Mouse (Mus musculus) olfactory bulb, adult 2 months (tissue): Measurements from ENCODE around the gene Pacsin3.

Source experiments
- CTCF ChIP-seq: fragments of 200-500 bp; IDR thresholded peaks from 2 replicates; pipeline ENCODE4 v1.5.1; 2012; ENCODE audit warnings: low read depth, mild to moderate bottlenecking, low read length, moderate library complexity; ENCODE audit not compliant: insufficient read depth
- POLR2A ChIP-seq: fragments of 200-500 bp; IDR thresholded peaks from 2 replicates; pipeline ENCODE4 v1.6.1; 2012; ENCODE audit warnings: mild to moderate bottlenecking, low read depth, low read length, moderate library complexity; ENCODE audit not compliant: insufficient read depth

DNA sequence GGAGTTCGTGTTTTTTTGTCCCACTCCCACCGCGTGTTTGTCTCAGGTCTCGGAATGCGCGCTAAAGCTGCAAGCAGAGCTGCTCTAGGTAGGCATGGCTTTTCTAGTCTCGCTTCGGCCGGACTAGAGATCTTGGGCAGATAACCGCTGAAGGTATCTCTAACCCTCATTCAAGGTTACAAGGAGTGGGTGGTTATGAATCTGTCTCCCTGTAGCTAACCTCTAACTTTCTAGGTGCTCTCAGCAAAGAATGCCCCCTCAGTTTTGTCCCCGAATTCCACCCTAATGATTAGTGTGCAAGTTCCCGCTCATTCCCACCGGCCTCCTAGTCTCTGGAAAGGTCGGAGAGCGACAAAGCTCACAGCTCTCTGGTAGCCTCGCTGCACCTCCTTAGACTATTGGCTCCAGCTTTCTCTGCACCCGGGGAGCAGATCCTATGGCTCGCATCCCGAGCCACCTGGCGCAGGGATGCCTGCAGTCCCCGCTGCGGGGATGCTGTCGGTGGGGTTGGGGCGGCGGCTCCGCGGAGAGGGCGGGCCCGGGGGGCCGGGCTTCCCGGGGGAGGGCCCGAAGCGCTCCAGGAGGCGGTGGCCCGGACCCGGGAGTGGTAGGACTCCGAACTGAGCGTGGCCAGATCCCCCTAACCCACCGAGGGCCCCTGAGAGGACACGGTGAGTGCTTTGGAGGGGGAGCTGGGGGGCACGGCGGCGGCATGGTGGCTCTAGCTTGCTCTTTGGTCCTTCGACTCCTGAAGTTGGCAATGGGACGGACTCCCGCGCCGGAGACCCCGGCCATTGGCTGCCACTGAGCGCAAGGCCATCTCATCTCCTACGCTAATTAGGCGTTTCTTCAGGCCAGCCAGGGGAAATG is 737 bp downstream of the Pacsin3 start:
- TF ChIP-seq CTCF (no peak), POLR2A (0 out of 2 replicates have a peak, but pooled peaks have one; percentile 27)
